Mouse (Mus musculus): Measurements from ENCODE around the gene Hspa1b. TPM values are rescaled to one million over a fixed set of nuclear protein-coding genes. Genes with fewer than 3 reads are reported as not detected.
"Not testable (repeated sequence)": the region's sequence is repeated elsewhere in the genome, so short reads cannot be mapped to it uniquely, and the experiment has no call there.

Gene Hspa1b
- polyA plus RNA-seq, 1 experiment = 38.8 TPM

- Histone ChIP-seq H3K27me3 (replicated peaks; ENCODE audit: control insufficient read depth, insufficient read depth, low read length) (no peaks in the 10 kb centered on the region), H3K4me3 (ENCODE audit: insufficient read depth, low read depth, low read length) (no peak overlapping the region), H3K36me3 (ENCODE audit: control insufficient read depth, insufficient read depth, low read length) (no peaks in the 10 kb centered on the region), H3K27ac (ENCODE audit: insufficient read depth, low read depth, low read length) (no peak overlapping the region), H3K4me1 (ENCODE audit: control insufficient read depth, insufficient read depth, low read length) (no peaks in the 10 kb centered on the region)
- 77% methylated on average over 13 of the region's 14 CpGs for WGBS
- no peak for DNase-seq
- TF ChIP-seq CTCF (conservative IDR thresholded peaks at IDR 0.05; ENCODE audit: insufficient read depth, insufficient read length, low read depth, low read length) (no peak), POLR2A (IDR thresholded peaks at IDR 0.05; ENCODE audit: low read depth, low read length) (no peak)
Measured at GRCm38 (mm10) chr17:34996411-34997141, 37.5 kb upstream of the Hspa1b start.

DNA sequence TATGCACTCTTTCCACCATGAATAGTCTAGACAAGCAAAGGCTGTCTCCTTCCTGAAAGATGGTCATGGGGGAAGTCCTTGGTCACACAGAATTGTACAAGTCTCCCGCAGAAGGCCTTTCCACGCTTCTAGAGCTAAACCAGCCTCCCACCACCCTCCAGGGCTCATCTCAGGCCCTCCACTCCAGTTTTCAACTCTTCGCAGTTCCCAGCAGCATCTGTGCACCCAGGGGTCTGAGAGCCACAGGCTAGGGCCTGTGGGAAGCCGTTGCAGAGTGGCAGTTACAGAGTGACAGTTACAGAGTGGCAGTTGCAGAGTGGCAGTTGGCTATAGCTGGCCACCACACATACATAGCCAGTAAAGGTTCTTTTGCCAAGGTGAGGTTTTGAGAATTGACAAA is 36.9 kb upstream of the Hspa1b start:
- 94% methylated on average over 4 of the region's 4 CpGs for WGBS
- H3K27ac ChIP-seq (ENCODE audit: insufficient read depth, low read depth, low read length); H3K4me1 ChIP-seq (ENCODE audit: control insufficient read depth, insufficient read depth, low read length); H3K36me3 ChIP-seq (ENCODE audit: control insufficient read depth, insufficient read depth, low read length); DNase-seq; H3K4me3 ChIP-seq (ENCODE audit: insufficient read depth, low read depth, low read length); H3K27me3 ChIP-seq (replicated peaks; ENCODE audit: control insufficient read depth, insufficient read depth, low read length): not testable (repeated sequence)

DNA sequence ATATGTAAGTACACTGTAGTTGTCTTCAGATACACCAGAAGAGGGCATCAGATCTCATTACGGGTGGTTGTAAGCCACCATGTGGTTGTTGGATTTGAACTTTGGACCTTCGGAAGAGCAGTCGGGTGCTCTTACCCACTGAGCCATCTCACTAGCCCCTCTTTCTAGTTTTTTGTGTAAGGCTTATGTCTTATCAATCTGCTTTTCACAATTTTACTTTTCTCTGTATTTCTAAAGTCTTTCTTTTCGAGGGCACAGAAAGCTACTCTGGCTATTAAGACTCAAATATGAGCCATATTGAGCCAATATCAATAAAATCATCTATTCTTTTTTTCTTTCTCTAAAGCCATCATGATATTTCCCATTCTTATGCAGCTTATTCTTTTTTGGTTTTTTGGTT is 36.2 kb upstream of the Hspa1b start:
- not testable (repeated sequence) for DNase-seq; H3K4me3 ChIP-seq (ENCODE audit: insufficient read depth, low read depth, low read length); H3K36me3 ChIP-seq (ENCODE audit: control insufficient read depth, insufficient read depth, low read length); H3K27me3 ChIP-seq (replicated peaks; ENCODE audit: control insufficient read depth, insufficient read depth, low read length); H3K27ac ChIP-seq (ENCODE audit: insufficient read depth, low read depth, low read length); H3K4me1 ChIP-seq (ENCODE audit: control insufficient read depth, insufficient read depth, low read length)
- WGBS = 68% methylated on average over 4 of the region's 4 CpGs

DNA sequence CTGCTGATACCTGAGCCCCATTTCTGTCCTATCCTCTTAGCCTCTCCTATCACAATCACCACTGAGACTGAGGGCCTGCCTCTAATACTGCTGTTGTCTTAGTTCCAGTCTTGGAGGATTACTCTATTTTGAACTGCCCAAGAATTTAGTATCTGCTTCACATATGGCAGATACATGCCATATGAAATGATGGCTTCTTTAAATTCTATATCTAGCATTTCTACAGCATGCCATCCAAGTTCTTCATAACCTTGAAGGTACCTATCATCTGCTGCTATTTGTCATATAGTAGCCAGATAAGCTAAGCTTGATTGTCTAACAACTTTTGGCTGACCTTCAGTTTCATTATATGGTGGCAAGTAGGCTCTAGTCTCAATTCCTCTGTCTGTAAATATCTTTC is 35.7 kb upstream of the Hspa1b start:
- TF ChIP-seq CTCF (conservative IDR thresholded peaks at IDR 0.05; ENCODE audit: insufficient read depth, insufficient read length, low read depth, low read length) (no peak), POLR2A (IDR thresholded peaks at IDR 0.05; ENCODE audit: low read depth, low read length) (no peak)
- no peaks in the 10 kb centered on the region for H3K4me1 ChIP-seq (ENCODE audit: control insufficient read depth, insufficient read depth, low read length)
- DNase-seq = no peak
- no peaks in the 10 kb centered on the region for H3K36me3 ChIP-seq (ENCODE audit: control insufficient read depth, insufficient read depth, low read length)
- H3K27ac ChIP-seq (ENCODE audit: insufficient read depth, low read depth, low read length) = no peak overlapping the region
- H3K27me3 ChIP-seq (replicated peaks; ENCODE audit: control insufficient read depth, insufficient read depth, low read length) = no peaks in the 10 kb centered on the region
- H3K4me3 ChIP-seq (ENCODE audit: insufficient read depth, low read depth, low read length) = no peak overlapping the region

DNA sequence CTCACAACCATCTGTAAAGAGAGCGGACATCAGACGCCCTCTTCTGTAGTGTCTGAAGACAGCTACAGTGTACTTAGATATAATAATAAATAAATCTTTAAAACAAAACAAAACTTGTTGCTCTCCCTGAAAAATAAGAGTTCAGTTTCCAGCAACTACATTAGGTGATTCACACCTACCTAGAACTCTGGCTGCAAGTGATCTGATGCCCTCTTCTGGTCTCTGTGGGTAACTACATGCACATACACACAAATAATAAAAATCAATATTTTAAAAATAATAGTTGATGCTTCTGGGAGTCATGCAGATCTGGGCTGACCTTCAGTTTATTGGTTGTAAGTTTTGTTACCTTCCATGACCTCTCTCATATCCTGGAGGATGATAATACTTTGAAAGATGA is 25.2 kb upstream of the Hspa1b start:
- H3K36me3 ChIP-seq (ENCODE audit: control insufficient read depth, insufficient read depth, low read length) = no peaks in the 10 kb centered on the region
- no peak overlapping the region for H3K27ac ChIP-seq (ENCODE audit: insufficient read depth, low read depth, low read length)
- peaks cover 15% of the 10 kb centered on the region; the same call in 1 of the 2 replicates for H3K4me1 ChIP-seq (ENCODE audit: control insufficient read depth, insufficient read depth, low read length)
- TF ChIP-seq CTCF (conservative IDR thresholded peaks at IDR 0.05; ENCODE audit: insufficient read depth, insufficient read length, low read depth, low read length) = no peak
- TF ChIP-seq POLR2A (IDR thresholded peaks at IDR 0.05; ENCODE audit: low read depth, low read length) = no peak
- peak; percentile 49 for DNase-seq
- H3K27me3 ChIP-seq (replicated peaks; ENCODE audit: control insufficient read depth, insufficient read depth, low read length) = no peaks in the 10 kb centered on the region
- 69% methylated on average over 2 of the region's 2 CpGs for WGBS
- no peak overlapping the region for H3K4me3 ChIP-seq (ENCODE audit: insufficient read depth, low read depth, low read length)

DNA sequence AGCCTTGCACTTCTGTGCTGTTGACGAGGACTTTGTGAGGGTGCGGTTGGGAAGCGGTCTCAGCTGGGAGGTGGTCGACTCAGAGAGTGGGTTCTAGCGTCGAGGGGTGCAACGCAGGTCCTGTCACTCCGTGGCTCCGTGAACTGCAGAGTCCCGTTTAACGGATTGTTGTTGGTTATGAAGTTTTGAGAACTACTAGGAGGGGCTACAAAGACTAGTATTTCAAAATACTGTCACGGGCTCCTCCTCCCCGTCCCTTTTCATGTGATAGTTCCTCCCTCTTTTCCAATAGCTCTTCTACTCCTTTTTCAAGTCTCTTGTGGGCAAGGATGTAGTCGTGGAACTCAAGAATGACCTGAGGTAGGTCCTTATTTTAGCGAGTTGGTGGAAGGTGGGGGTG is 23.3 kb upstream of the Hspa1b start:
- no peaks in the 10 kb centered on the region for H3K27me3 ChIP-seq (replicated peaks; ENCODE audit: control insufficient read depth, insufficient read depth, low read length)
- TF ChIP-seq POLR2A (IDR thresholded peaks at IDR 0.05; ENCODE audit: low read depth, low read length) (no peak), CTCF (conservative IDR thresholded peaks at IDR 0.05; ENCODE audit: insufficient read depth, insufficient read length, low read depth, low read length) (no peak)
- peak overlapping the region; percentile 81 for H3K4me3 ChIP-seq (ENCODE audit: insufficient read depth, low read depth, low read length)
- H3K36me3 ChIP-seq (ENCODE audit: control insufficient read depth, insufficient read depth, low read length) = no peaks in the 10 kb centered on the region
- no peak for DNase-seq
- under 1% methylated on average over 15 of the region's 15 CpGs for WGBS
- H3K4me1 ChIP-seq (ENCODE audit: control insufficient read depth, insufficient read depth, low read length) = peaks cover 15% of the 10 kb centered on the region; the same call in 1 of the 2 replicates
- no peak overlapping the region for H3K27ac ChIP-seq (ENCODE audit: insufficient read depth, low read depth, low read length)

DNA sequence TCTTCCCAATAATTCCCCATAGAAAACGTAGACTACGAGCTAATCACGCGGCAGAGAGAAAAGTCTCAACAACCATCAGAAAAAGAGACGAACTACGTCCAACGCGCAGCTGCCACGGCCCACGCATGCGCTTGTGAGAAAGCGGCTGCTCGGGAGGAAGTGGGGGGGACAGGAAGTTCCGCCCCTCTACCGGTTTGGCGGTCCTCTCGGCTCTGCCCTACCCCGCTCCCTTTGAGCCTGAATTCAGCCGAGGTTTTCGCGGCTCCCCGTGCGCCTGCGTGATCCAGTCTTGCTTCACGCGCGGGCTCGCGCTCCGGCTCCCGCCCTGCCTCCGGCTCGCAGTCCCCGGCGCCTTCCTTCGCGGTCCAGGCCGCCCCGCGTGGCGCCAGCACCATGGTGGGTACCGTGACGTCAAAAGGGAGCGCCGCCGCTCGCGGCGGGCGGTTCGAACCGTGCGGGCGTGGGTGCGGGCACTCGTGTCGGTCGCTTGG is 22.7 kb upstream of the Hspa1b start, which contains the start of gene Lsm2:
TSS of gene Lsm2 (plus strand) at position 173 of the 491 bp plus-strand sequence.
- peaks cover 15% of the 10 kb centered on the region; the same call in 1 of the 2 replicates for H3K4me1 ChIP-seq (ENCODE audit: control insufficient read depth, insufficient read depth, low read length)
- peak; percentile 96 for DNase-seq
- no peaks in the 10 kb centered on the region for H3K36me3 ChIP-seq (ENCODE audit: control insufficient read depth, insufficient read depth, low read length)
- peak within 1 kb of the TSS; percentile 81 for H3K4me3 ChIP-seq (ENCODE audit: insufficient read depth, low read depth, low read length)
- H3K27ac ChIP-seq (ENCODE audit: insufficient read depth, low read depth, low read length) = peak within 1 kb of the TSS; percentile 93
- H3K27me3 ChIP-seq (replicated peaks; ENCODE audit: control insufficient read depth, insufficient read depth, low read length) = no peaks in the 10 kb centered on the region
- WGBS = under 1% methylated on average over 58 of the region's 58 CpGs
- TF ChIP-seq POLR2A (IDR thresholded peaks at IDR 0.05; ENCODE audit: low read depth, low read length) = peak; percentile 86
- TF ChIP-seq CTCF (conservative IDR thresholded peaks at IDR 0.05; ENCODE audit: insufficient read depth, insufficient read length, low read depth, low read length) = no peak

Data from kidney, adult 2 months (tissue).